Mouse (Mus musculus): ENCODE data around the gene Gpr75. TPM values are rescaled to one million over a fixed set of nuclear protein-coding genes. Genes with fewer than 3 reads are reported as not detected.

Gpr75 gene
- not detected for polyA plus RNA-seq (2017; shearing (Covaris generic))

DNA sequence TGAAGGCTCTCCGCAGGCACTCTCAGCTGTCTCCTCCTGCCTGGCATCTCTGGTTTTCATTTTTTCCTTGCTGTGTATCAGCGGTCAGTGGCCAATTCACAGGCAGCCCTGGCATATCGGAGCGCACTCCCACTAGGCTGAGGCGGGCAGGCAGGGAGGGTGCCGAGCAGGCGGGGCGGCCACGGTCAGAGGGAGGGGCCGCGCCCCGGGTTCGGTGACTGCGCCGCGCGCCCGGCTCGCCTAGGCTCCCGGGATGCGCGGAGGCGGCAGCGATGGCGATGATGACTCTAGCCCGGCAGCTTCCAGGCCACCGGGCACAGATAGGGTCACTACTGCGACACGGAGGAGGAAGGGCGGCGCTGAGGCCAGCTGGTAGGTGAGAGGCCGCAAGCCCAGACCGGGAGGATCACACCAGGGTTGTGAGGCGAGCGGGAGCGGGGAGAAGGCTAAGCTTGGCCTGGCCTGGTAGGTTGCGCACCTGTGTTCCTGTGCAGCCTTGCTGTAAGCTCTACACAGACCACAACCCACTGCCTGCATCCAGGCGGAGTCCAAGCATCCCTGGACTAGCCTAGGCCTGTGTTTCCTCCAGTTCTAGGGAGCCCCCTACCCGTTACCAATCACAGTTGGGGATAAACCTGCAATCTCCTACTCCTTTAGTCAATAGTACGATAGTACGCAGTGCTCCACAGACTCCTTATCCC lies at the start of gene Gpr75, which contains the start of gene Asb3:
Gpr75 (plus strand) TSS at position 188 of the 701 bp plus-strand sequence.
Asb3 (plus strand) TSS at position 246 of the 701 bp plus-strand sequence.

Other genes starting within 250 kb of the Gpr75 start
- gene Acyp2, start 235.8 kb upstream of the Gpr75 start, polyA plus RNA-seq (2017; shearing (Covaris generic)) = 1 to 10 TPM; 1.7 to 2.2 TPM
- gene Psme4, start 113.6 kb upstream of the Gpr75 start, polyA plus RNA-seq (2017; shearing (Covaris generic)) = 10 to 100 TPM; 21.0 to 21.6 TPM
- 10 to 100 TPM; 48.9 to 49.0 TPM for gene Asb3, start 58 bp downstream of the Gpr75 start, polyA plus RNA-seq (2017; shearing (Covaris generic))
- 10 to 100 TPM; 13.5 to 13.8 TPM for gene Erlec1, start 69.0 kb downstream of the Gpr75 start, polyA plus RNA-seq (2017; shearing (Covaris generic))
- gene Chac2, start 101.0 kb downstream of the Gpr75 start, polyA plus RNA-seq (2017; shearing (Covaris generic)) = 1 to 10 TPM; 5.2 to 6.7 TPM